Mouse (Mus musculus): Measurements from ENCODE around the gene Gja5. TPM values are rescaled to one million over a fixed set of nuclear protein-coding genes. Genes with fewer than 3 reads are reported as not detected.

The Gja5 gene
- polyA plus RNA-seq, 1 experiment: 0.03 TPM

DNA sequence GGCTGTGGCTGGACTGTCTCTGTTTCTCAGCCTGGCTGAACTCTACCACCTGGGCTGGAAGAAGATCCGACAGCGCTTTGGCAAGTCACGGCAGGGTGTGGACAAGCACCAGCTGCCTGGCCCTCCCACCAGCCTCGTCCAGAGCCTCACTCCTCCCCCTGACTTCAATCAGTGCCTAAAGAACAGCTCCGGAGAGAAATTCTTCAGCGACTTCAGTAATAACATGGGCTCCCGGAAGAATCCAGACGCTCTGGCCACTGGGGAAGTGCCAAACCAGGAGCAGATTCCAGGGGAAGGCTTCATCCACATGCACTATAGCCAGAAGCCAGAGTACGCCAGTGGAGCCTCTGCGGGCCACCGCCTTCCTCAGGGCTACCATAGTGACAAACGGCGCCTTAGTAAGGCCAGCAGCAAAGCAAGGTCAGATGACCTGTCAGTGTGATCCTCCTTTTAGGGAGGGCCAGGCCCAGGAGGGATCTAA lies 146.8 kb downstream of the Gja5 start:
- TF ChIP-seq GATA1 (IDR thresholded peaks at IDR 0.05; ENCODE audit: low read length): no peak

DNA sequence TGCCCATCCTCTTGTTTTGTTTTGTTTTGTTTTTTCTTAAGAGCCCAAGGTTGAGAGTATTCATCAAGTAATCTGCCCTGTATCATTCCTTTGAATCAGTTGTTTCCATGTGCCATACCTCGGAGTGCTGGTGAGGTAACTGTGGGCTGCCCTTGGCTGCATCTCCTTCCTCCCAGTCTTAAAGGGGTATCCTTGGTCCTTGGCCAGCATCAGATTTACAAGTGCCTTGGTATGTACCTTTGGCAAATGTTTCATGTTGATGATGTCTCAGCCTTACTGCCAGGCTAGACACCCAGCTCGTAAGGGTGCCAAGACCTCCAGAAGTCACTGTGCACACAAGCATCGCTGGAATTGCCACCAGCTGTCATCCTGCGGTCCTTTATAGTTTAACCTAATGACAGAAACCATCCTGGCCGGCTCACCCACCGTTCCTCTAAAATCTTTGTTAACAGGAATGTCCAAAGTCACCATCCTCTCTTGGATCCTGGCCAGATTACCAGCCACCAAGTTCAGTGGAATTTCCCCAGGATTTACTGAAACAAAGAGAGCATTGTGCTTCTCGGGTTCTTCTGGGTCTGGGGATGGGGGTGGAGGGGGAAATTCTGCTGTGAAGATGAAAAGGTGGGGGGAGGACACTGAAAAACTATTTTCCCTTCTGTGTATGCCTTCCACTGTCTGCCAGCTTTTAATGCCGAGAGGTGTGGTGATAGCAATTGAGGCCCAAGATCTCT lies 147.7 kb downstream of the Gja5 start:
- no peak for TF ChIP-seq GATA1 (IDR thresholded peaks at IDR 0.05; ENCODE audit: low read length)

DNA sequence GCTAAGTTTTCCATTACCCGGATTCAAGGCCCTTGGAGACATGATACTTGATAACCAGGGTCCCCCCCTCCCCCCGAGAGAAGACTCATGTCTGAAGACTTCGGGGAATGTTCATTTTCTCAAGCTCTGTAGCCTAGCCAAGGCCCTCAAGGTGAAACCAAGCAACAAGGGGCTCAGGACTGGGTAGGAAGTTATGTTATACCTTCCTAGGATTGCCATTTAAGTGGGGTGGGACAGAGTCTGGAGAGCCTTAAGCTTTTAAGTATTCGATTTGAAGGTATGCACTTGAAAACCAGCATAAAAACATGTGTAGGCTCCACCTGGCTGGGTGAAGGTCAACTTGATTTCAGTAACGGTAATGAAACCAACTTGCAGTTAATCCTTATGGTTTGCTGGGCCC lies 154.2 kb downstream of the Gja5 start:
- TF ChIP-seq GATA1 (IDR thresholded peaks at IDR 0.05; ENCODE audit: low read length): no peak

DNA sequence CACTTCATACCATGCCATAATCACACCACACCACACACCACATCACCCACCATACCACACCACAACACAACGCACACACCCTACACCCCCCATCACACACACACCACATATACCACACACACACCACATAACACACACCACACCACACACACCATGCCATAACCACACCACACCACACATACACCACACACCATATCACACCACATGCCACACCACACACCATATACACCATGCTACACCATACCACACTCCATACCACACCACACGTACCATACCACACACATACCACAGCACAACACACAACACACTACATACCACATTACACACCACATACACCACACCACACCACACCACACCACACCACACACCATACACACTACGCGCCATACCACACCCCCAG lies 155.6 kb downstream of the Gja5 start:
- no peak for TF ChIP-seq GATA1 (IDR thresholded peaks at IDR 0.05; ENCODE audit: low read length)

DNA sequence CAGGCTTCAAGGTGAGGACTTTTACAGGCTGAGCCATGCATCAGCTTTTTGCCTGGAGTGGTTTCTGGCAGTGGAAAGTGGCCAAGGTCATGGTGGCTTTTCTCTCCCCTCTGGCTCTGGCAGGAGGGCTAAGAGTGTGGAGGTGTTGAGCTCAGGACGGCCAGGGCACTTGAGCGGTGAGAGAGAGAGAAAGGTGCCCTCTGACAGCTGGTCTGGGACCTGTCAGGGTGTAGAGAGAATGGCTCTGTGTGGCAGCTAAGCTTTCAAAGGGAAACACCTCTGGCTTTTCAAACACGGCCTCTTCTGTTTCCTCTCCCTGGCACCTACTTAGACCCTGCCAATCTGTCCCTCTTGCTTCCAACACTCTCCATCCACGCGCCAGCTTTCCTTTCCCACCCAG lies 158.3 kb downstream of the Gja5 start:
- TF ChIP-seq GATA1 (IDR thresholded peaks at IDR 0.05; ENCODE audit: low read length): no peak

DNA sequence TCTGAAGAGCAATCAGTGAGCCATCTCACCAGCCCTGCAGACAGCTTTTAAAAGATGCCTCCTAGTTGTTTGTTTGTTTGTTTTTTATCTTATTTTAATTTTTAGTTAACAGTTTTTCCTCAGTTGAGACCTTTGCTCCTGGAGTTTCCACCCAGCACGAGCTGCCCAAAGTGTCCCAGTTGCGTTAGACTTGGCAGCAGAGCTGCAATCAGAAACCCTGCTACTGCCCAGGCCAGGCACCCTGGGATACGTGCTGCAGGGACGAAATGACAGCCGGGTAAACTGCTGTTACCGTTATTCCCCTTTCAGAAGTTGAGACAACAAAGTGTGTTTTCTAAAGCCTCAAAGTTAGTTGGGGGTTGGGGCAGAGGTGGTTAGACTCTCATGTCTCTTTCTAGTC lies 159.6 kb downstream of the Gja5 start:
- TF ChIP-seq GATA1 (IDR thresholded peaks at IDR 0.05; ENCODE audit: low read length): no peak

DNA sequence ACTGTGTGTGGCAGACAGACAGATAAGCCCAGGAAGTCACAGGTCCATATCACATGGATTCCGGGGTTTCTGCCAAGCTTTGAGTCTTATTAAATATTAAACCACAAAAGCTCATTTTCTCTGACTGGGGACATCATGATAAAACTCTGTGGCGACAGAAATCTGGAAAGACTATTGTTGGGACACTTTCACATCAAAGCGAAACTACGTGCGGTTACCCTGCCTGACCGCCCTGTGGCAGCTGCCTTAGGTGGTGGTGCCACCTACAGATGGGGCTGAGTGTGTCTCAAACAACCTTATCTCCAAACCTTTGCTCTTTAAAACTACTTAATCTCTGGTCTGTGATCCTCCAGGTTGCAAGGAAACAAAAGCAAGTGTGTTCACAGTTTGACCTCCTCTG lies 171.9 kb downstream of the Gja5 start:
- TF ChIP-seq GATA1 (IDR thresholded peaks at IDR 0.05; ENCODE audit: low read length): no peak

DNA sequence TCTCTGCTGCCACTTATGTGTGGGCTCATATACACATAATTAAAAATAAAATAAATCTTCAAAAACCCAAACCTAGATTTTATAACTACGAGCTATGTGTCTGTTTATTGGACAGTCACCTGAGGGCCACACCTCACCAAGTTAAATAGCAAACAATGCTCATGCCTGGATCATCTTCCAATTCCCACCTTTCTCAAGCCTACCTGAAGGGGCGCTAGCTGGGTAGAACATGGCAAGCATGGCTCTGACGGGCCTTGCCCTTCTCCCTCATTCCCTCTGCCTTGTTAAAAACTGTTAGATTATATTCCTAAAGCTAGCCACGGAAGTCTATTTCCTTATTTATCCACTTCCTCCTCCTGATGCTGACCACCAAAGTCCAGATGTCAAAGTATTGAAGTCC lies 173.9 kb downstream of the Gja5 start:
- no peak for TF ChIP-seq GATA1 (IDR thresholded peaks at IDR 0.05; ENCODE audit: low read length)

DNA sequence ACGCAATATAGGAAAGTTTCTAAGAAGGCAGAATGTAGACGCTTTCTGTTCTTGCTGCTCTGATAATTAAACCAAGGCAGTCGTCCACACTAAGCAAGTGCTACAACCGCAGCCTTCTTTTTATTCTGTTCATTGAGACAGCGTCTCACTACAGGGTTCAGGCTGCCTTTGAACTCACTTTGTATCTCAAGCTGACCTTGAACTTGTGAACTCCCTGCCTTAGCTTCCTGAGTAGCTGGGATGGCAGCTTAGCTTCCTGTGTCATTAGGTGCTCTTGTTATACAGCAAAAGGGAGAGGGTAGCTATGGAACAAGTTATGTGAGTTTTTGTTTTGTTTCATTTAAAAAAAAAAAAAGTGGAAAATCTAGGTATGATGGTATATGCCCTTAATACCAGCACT lies 177.7 kb downstream of the Gja5 start:
- TF ChIP-seq GATA1 (IDR thresholded peaks at IDR 0.05; ENCODE audit: low read length): no peak

DNA sequence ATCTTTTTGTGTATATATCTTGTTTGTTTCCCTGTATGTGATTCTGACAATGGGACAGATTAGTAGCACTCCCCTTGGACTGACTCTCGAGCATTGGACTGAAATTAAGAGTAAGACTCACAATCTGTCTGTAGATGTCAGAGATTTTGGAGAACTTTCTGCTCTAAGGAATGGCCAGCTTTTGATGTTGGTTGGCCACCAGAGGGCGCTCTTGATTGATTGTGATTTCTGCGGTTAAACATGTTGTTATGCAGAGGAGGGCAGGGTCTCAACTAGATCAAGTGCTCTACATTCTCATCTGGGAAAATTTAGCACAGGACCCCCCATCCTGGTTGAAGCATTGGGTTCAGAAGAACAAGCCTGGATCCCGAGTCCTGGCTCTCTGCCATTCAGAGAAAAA lies 182.8 kb downstream of the Gja5 start:
- no peak for TF ChIP-seq GATA1 (IDR thresholded peaks at IDR 0.05; ENCODE audit: low read length)

DNA sequence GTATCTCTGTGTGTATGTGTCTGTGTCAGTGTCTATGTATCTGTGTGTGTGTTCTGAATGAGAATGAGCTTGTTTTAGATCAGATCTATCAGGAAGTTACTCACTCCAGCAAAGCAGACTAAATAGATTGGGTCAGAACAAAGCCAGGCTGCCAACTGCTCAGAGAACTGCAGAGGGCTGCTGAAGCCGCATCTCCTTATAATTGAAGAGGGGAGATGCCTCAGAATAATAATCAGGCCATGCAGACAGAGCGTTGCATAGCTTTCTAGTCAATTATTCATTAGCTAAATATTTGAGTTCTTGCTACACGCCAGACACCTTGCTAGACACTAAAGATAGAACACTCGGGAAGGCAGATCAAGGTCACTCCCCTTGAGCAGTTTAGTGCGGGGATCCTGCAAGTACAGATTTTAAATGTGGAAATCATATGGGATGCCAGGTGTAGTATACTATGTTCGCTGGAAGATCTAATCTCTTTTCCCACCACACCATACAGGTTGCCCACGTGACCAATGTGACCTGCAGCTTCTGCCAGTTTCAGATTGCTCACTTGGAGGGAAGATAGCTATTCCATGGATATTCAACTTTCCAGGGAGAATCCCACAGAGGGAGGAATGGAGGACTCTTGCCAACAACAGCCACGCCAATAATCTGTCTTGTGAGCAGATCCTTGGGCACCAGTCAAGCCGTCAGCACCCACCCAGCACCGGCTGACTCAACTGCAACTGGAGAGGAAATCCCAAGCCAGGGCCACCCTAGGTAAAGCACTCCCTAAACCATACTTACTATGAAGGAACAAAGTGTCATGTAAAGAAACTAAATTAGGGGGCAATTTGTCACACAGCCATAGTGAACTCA lies 196.5 kb downstream of the Gja5 start:
- no peak for TF ChIP-seq GATA1 (IDR thresholded peaks at IDR 0.05; ENCODE audit: low read length)

DNA sequence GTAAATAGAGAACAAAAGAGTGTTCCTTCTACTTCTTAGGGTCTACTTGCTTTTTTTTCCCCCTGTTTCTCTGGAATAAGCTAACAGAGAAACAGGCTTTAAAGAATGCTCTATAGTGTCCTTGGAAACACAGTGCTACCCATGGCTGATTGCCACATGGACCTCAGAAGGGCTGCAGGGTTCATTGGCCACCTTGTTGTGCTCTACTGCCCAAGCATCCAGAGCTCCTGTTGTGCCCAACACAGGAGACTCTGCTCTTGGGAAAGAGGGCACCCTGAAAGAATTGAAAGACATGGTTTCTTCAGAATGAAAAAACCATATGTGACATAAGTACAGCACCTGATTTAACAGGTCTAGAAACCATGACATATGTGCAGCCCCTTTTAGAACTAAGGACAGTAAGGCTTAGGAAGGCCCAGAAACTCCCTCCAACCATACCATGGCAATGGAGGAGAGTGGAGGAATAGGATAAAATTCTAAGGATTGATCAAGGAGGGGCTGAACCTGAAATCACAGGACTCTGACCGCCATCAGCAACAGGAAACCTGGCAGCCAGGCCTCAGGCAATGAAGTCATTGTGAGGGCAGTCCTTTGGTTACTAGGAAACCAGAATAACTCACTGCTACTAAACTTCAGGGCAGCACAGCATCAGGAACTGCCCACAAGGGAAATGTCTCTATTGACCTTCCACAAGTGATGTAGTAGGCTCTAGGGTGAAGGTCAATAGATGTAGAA lies 200.4 kb downstream of the Gja5 start:
- no peak for TF ChIP-seq GATA1 (IDR thresholded peaks at IDR 0.05; ENCODE audit: low read length)

DNA sequence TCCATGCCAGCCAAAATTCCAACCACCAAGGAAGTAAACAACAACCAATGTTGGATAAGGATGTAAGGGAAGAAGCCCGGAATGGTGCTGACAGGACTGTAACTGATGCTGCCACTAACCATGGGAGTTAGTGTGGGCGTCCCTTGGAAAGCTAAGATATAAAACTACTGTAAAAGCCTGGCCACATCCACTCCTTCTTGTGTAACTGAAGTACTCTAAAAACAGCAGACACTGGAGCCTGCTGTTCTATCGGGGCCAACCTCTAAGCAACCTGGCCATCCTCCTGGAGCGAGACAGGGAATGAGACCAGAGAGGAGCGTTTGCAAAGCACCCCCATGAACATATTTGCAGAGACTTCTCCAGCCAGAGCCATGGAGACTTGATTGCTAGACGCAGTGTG lies 213.0 kb downstream of the Gja5 start:
- no peak for TF ChIP-seq GATA1 (IDR thresholded peaks at IDR 0.05; ENCODE audit: low read length)

DNA sequence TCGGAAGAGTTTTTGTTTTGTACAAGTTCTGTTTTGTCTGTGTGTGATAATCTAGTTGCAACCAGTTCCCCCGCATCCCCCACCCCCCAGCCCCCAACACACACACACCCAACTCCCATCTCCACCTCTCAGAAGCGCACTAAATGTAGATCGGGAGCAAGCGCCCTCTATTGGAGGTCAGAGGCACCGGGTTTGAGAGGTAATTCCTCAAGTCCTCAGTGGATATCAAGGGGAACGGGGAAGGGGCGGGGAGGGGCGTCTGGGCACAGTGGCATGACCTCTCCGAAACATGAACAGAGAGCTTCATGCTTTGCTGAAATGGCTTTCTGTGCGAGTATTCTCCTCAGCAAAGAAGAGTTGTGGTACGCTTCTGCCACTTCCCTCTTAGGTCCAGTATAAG lies 213.8 kb downstream of the Gja5 start:
- no peak for TF ChIP-seq GATA1 (IDR thresholded peaks at IDR 0.05; ENCODE audit: low read length)

DNA sequence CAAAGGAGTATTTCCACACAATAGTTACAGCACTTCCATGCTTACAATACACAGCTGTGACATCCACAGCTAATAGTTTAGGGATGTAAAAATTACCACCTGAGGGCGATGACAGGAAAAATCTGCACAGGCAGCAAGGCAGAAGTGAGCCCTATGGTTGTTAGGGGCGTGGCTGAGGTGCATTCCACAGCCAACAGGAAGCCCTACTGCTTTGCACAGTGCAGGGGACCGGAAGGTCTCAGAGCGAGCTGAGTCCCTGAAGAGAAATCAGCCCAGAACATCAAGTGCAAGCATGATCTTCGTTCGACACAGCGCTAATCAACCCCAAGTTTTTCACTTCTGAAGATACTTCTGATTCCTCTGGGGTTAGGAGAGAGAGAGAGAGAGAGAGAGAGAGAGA lies 219.7 kb downstream of the Gja5 start:
- no peak for TF ChIP-seq GATA1 (IDR thresholded peaks at IDR 0.05; ENCODE audit: low read length)

Other genes starting within 250 kb of the Gja5 start
- gene Ankrd35, start 234.6 kb upstream of the Gja5 start, polyA plus RNA-seq (2012): not detected in 2 replicates
- gene Pias3, start 208.3 kb upstream of the Gja5 start, polyA plus RNA-seq (2012): 13.0 and 16.2 TPM in 2 replicates
- gene Nudt17, start 196.1 kb upstream of the Gja5 start, polyA plus RNA-seq (2012): 0.18 and 0.29 TPM in 2 replicates
- gene Polr3c, start 177.1 kb upstream of the Gja5 start, polyA plus RNA-seq (2012): 8.2 and 8.5 TPM in 2 replicates
- 18.9 and 25.4 TPM in 2 replicates for gene Rnf115, start 177.0 kb upstream of the Gja5 start, polyA plus RNA-seq (2012)
- gene Pdzk1, start 75.4 kb upstream of the Gja5 start, polyA plus RNA-seq (2012): 0.02 TPM in 1 of 2 replicates, not detected in the other
- gene Cd160, start 75.3 kb upstream of the Gja5 start, polyA plus RNA-seq (2012): not detected in 2 replicates
- gene Gpr89, start 653 bp downstream of the Gja5 start, polyA plus RNA-seq (2012): 1.9 and 2.9 TPM in 2 replicates
- not detected in 2 replicates for gene Gja8, start 21.3 kb downstream of the Gja5 start, polyA plus RNA-seq (2012)

Data from G1E-ER4 (cell line).